Mouse (Mus musculus) kidney, adult 2 months (tissue): ENCODE results near the gene Larp4.

Source experiments
- CTCF ChIP-seq: fragments of 200-500 bp; conservative IDR thresholded peaks from 2 replicates; pipeline ENCODE4 v1.5.1; 2011; ENCODE audit warnings: low read depth, mild to moderate bottlenecking, control low read depth, low read length, moderate library complexity, mixed read lengths; ENCODE audit not compliant: insufficient read depth, insufficient read length
- POLR2A ChIP-seq: fragments of 200-500 bp; IDR thresholded peaks from one replicate; pipeline ENCODE4 v1.6.1; 2011; ENCODE audit warnings: low read depth, low read length, control low read depth

DNA sequence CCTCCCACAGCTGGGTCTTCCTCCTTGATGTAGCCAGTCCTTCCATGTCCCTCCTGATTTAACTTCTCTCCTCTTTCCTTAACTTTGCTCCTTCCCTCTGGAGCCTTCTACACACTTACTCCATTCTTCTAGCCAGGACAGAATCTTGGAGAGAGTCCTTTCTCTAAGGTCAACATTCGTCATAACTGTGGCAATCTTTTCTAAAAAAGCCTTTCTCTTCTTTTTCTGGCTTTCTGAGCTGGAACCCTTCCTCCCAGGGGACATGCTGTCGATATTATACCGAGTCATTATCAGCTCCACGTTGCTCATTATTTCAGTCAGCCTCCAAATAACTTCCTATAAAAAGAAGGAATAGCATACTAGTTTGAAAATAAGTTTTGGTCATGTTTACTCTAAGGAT, 14.5 kb upstream of the Larp4 start:
- no peak for TF ChIP-seq POLR2A
- TF ChIP-seq CTCF, result no peak
